8 mouse cellular contexts compared by ENCODE assay signal in the genomic region with DNA sequence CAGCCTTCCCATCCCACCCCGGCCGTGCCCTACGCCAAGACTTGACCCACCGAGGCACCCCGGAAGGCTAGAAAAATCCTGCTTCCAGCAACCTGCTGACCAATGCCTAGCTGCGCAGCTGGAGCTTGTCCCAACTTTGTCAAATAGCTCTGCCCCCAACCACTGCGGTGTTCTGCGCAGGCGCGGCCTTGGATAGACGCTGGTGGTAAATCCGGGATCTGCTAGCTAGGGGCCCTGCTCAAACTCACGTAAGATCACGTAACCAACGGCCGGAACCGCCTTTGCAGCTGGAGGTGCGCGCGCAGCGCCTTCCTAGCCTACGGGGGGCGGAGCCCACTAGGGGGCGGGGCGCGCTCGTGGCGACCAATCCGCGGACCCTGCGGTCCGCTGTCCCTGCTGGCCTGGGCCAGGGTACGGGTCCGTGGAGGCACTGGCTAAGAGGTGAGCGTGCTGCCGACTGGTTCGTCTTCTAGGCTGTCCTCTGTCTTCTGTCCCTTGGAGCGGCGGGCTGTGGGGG. TPM values are rescaled to one million over a fixed set of nuclear protein-coding genes. Genes with fewer than 3 reads are reported as not detected.
DNase-seq lines count a peak whose midpoint lies in the region; ATAC-seq and TF ChIP-seq lines count a peak whose summit lies in the region.

A gene (plus strand): TSS at position 249 of the 517 bp plus-strand sequence.

- TF ChIP-seq POLR2A in kidney, adult 2 months (IDR thresholded peaks at IDR 0.05; ENCODE audit: low read depth, low read length): peak; percentile 81
- no peak; the same call in none of the 2 replicates for TF ChIP-seq POLR2A in spleen, adult 2 months (IDR thresholded peaks at IDR 0.05; ENCODE audit: low read depth, low read length)

- peaks cover 42% of the 10 kb centered on the region for H3K4me1 ChIP-seq in embryonic facial prominence, embryonic 13.5 days
- H3K4me1 ChIP-seq in kidney, adult 2 months (ENCODE audit: control insufficient read depth, insufficient read depth, low read length): peaks cover 9% of the 10 kb centered on the region; the same call in 1 of the 2 replicates
- peaks cover 34% of the 10 kb centered on the region for H3K4me1 ChIP-seq in limb, embryonic 12.5 days (replicated peaks)
- H3K4me1 ChIP-seq in midbrain, embryonic 15.5 days: peaks cover 44% of the 10 kb centered on the region
- H3K4me1 ChIP-seq in spleen, adult 2 months (ENCODE audit: control insufficient read depth, insufficient read depth, insufficient read length): peaks cover 4% of the 10 kb centered on the region; the same call in 1 of the 2 replicates

- peak; percentile 100 for DNase-seq in 3134 (ENCODE audit: extremely low read depth, insufficient read length, low spot score)
- peak; percentile 100 for DNase-seq in adrenal gland, postnatal 36 days
- DNase-seq in heart, adult 18-20 months: peak; percentile 98 to 99
- DNase-seq in kidney, adult 2 months: peak; percentile 100
- peak; percentile 88 to 97 for DNase-seq in spleen, adult 2 months (ENCODE audit: low read depth in 1 of 2, low spot score in 2 of 2)

- H3K4me2 ChIP-seq in embryonic facial prominence, embryonic 13.5 days: peak within 1 kb of the TSS; percentile 92
- peak within 1 kb of the TSS; percentile 84 for H3K4me2 ChIP-seq in limb, embryonic 12.5 days
- H3K4me2 ChIP-seq in midbrain, embryonic 15.5 days: peak within 1 kb of the TSS; percentile 85

- ATAC-seq in embryonic facial prominence, embryonic 13.5 days (ENCODE audit: insufficient number of reproducible peaks, insufficient read depth, low FRiP score, low TSS enrichment, low read depth): peak; percentile 90
- ATAC-seq in limb, embryonic 12.5 days (ENCODE audit: insufficient number of reproducible peaks, insufficient read depth, low FRiP score, low TSS enrichment, low read depth): peak; percentile 95
- ATAC-seq in midbrain, embryonic 15.5 days (replicated peaks): peak; percentile 95

- 0% methylated on average over 39 of the region's 39 CpGs for WGBS in embryonic facial prominence, embryonic 13.5 days
- WGBS in kidney, adult 2 months: under 1% methylated on average over 39 of the region's 39 CpGs
- WGBS in limb, embryonic 12.5 days: under 1% methylated on average over 39 of the region's 39 CpGs
- under 1% methylated on average over 39 of the region's 39 CpGs for WGBS in midbrain, embryonic 15.5 days
- WGBS in spleen, adult 2 months: under 1% methylated on average over 39 of the region's 39 CpGs

- no peaks in the 10 kb centered on the region for H3K9me3 ChIP-seq in embryonic facial prominence, embryonic 13.5 days
- no peaks in the 10 kb centered on the region for H3K9me3 ChIP-seq in limb, embryonic 12.5 days
- H3K9me3 ChIP-seq in midbrain, embryonic 15.5 days: no peaks in the 10 kb centered on the region

- H3K27ac ChIP-seq in embryonic facial prominence, embryonic 13.5 days: peak within 1 kb of the TSS; percentile 93
- H3K27ac ChIP-seq in kidney, adult 2 months (ENCODE audit: insufficient read depth, low read depth, low read length): peak within 1 kb of the TSS; percentile 91
- peak within 1 kb of the TSS; percentile 90 for H3K27ac ChIP-seq in limb, embryonic 12.5 days
- peak within 1 kb of the TSS; percentile 83 for H3K27ac ChIP-seq in midbrain, embryonic 15.5 days
- H3K27ac ChIP-seq in spleen, adult 2 months (ENCODE audit: insufficient read depth, low read length): peak within 1 kb of the TSS; percentile 87

- no peaks in the 10 kb centered on the region for H3K27me3 ChIP-seq in embryonic facial prominence, embryonic 13.5 days
- H3K27me3 ChIP-seq in kidney, adult 2 months (replicated peaks; ENCODE audit: control insufficient read depth, insufficient read depth, low read length): no peaks in the 10 kb centered on the region
- H3K27me3 ChIP-seq in limb, embryonic 12.5 days: no peaks in the 10 kb centered on the region
- H3K27me3 ChIP-seq in midbrain, embryonic 15.5 days (replicated peaks): no peaks in the 10 kb centered on the region
- H3K27me3 ChIP-seq in spleen, adult 2 months (ENCODE audit: control insufficient read depth, insufficient read depth, low read length): no peaks in the 10 kb centered on the region

- peak within 1 kb of the TSS; percentile 88 for H3K9ac ChIP-seq in embryonic facial prominence, embryonic 13.5 days
- peak within 1 kb of the TSS; percentile 76 for H3K9ac ChIP-seq in limb, embryonic 12.5 days (replicated peaks)
- peak within 1 kb of the TSS; percentile 75 for H3K9ac ChIP-seq in midbrain, embryonic 15.5 days

- peaks cover 36% of the 10 kb centered on the region for H3K36me3 ChIP-seq in embryonic facial prominence, embryonic 13.5 days
- peaks cover 2% of the 10 kb centered on the region; the same call in 1 of the 2 replicates for H3K36me3 ChIP-seq in kidney, adult 2 months (ENCODE audit: control insufficient read depth, insufficient read depth, low read length)
- H3K36me3 ChIP-seq in limb, embryonic 12.5 days: peaks cover 34% of the 10 kb centered on the region
- peaks cover 10% of the 10 kb centered on the region; the same call in 1 of the 2 replicates for H3K36me3 ChIP-seq in midbrain, embryonic 15.5 days (replicated peaks)
- H3K36me3 ChIP-seq in spleen, adult 2 months (ENCODE audit: control insufficient read depth, insufficient read depth, low read length): peaks cover 16% of the 10 kb centered on the region

- TF ChIP-seq CTCF in kidney, adult 2 months (conservative IDR thresholded peaks at IDR 0.05; ENCODE audit: insufficient read depth, insufficient read length, low read depth, low read length): no peak
- TF ChIP-seq CTCF in spleen, adult 2 months (IDR thresholded peaks at IDR 0.05; ENCODE audit: extremely low read depth, insufficient read depth, insufficient read length, insufficient replicate concordance): no peak

- peak within 1 kb of the TSS; percentile 81 for H3K4me3 ChIP-seq in embryonic facial prominence, embryonic 13.5 days
- peak within 1 kb of the TSS; percentile 81 for H3K4me3 ChIP-seq in kidney, adult 2 months (ENCODE audit: insufficient read depth, low read depth, low read length)
- H3K4me3 ChIP-seq in limb, embryonic 12.5 days (replicated peaks): peak within 1 kb of the TSS; percentile 79
- H3K4me3 ChIP-seq in midbrain, embryonic 15.5 days: peak within 1 kb of the TSS; percentile 88
- peak within 1 kb of the TSS; percentile 76 for H3K4me3 ChIP-seq in spleen, adult 2 months (ENCODE audit: extremely low read depth, insufficient read depth, insufficient read length)

RNA-seq across cellular contexts. Expression of the gene that starts here (rescaled TPM):
- total RNA-seq in adrenal gland, postnatal 36 days (2021): 10 to 100 TPM; 27.8 to 34.8 TPM
- polyA plus RNA-seq in embryonic facial prominence, embryonic 13.5 days (2015; fragmentation: Nextera tagmentation; extraction: Ambion mirVana): 21.2 and 21.6 TPM in 2 replicates
- 10 to 100 TPM; 26.2 to 29.3 TPM for total RNA-seq in heart, adult 18-20 months (2021)
- 10.1 and 12.0 TPM in 2 replicates for polyA plus RNA-seq in kidney, adult 2 months (2012; rRNA removed)
- 25.5 and 26.8 TPM in 2 replicates for polyA plus RNA-seq in limb, embryonic 12.5 days (2016; fragmentation: Nextera tagmentation; extraction: Ambion mirVana)
- polyA plus RNA-seq in midbrain, embryonic 15.5 days (2015; fragmentation: Nextera tagmentation; extraction: Ambion mirVana): 14.8 and 15.3 TPM in 2 replicates
- 2.6 and 2.9 TPM in 2 replicates for polyA plus RNA-seq in spleen, adult 2 months (2012; rRNA removed)

Comparison
In these comparisons a context has a peak if more than half of its experiments do, and no peak if none do; other contexts are left out.
1. Peak in every context shown above with its lines: DNase-seq, ATAC-seq, H3K4me3 ChIP-seq and H3K27ac ChIP-seq.